27 mouse cellular contexts compared by ENCODE assay signal in the genomic region with DNA sequence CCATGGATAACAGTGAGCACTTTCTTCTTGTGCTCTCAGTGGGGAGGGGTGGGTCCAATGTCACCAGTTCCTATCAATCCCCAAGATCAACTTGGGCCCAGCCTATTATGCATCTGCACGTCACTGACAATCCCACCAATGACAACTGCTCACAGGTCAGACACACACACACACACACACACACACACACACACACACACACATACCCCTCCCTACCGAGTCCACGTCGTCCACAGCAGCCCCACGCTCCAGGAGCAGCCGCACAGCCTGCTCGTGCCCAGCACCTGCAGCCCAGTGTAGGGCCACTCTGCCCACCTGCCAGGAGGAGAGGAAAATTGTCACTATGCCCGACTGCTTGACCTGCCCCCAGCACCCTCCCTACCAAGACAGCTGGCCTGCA. TPM values are rescaled to one million over a fixed set of nuclear protein-coding genes. Genes with fewer than 3 reads are reported as not detected.
DNase-seq lines count a peak whose midpoint lies in the region; ATAC-seq and TF ChIP-seq lines count a peak whose summit lies in the region.
"Had no signal": no experiment of that assay in that cellular context is flagged by ENCODE, and none has a peak within 500 bp of the region (broad histone marks: within the 10 kb centered on the region; RNA-seq: fewer than 3 reads in every experiment).

No protein-coding gene starts in this region.

- 87% methylated on average over 8 of the region's 8 CpGs for WGBS in midbrain, embryonic 10.5 days
- 67% methylated on average over 8 of the region's 8 CpGs for WGBS in midbrain, embryonic 14.5 days
- WGBS in hindbrain, embryonic 15.5 days, result 54% methylated on average over 8 of the region's 8 CpGs
- 80% methylated on average over 8 of the region's 8 CpGs for WGBS in heart, adult 2 months

- H3K9ac ChIP-seq in midbrain, embryonic 14.5 days (replicated peaks; ENCODE audit: low read length), result no peak overlapping the region
- no peak overlapping the region for H3K9ac ChIP-seq in hindbrain, embryonic 15.5 days
- H3K9ac ChIP-seq in heart, adult 2 months (ENCODE audit: low read depth, low read length), result no peak overlapping the region
- H3K9ac ChIP-seq: embryonic facial prominence, embryonic 13.5 days; liver, postnatal 0 days had no signal

- H3K36me3 ChIP-seq in midbrain, embryonic 10.5 days, result no peaks in the 10 kb centered on the region
- H3K36me3 ChIP-seq in midbrain, embryonic 14.5 days (ENCODE audit: control insufficient read depth, insufficient read depth, low read length), result no peaks in the 10 kb centered on the region
- no peaks in the 10 kb centered on the region for H3K36me3 ChIP-seq in hindbrain, embryonic 15.5 days
- H3K36me3 ChIP-seq in heart, adult 2 months (ENCODE audit: control insufficient read depth, insufficient read depth, low read length), result no peaks in the 10 kb centered on the region
- H3K36me3 ChIP-seq: embryonic facial prominence, embryonic 13.5 days had no signal

- no peak for TF ChIP-seq CTCF in heart, adult 2 months (IDR thresholded peaks at IDR 0.05)

- H3K4me3 ChIP-seq in midbrain, embryonic 10.5 days, result no peak overlapping the region
- no peak overlapping the region for H3K4me3 ChIP-seq in midbrain, embryonic 14.5 days (replicated peaks; ENCODE audit: low read depth, low read length)
- no peak overlapping the region for H3K4me3 ChIP-seq in hindbrain, embryonic 15.5 days
- H3K4me3 ChIP-seq in heart, adult 2 months, result no peak overlapping the region
- H3K4me3 ChIP-seq: embryonic facial prominence, embryonic 13.5 days had no signal

- no peak for TF ChIP-seq EP300 in heart, adult 2 months (IDR thresholded peaks at IDR 0.05; ENCODE audit: insufficient read depth, low read depth, low read length)

- H3K9me3 ChIP-seq in midbrain, embryonic 10.5 days (replicated peaks), result no peaks in the 10 kb centered on the region
- H3K9me3 ChIP-seq in midbrain, embryonic 14.5 days (ENCODE audit: control insufficient read depth, low read length), result no peaks in the 10 kb centered on the region
- no peaks in the 10 kb centered on the region for H3K9me3 ChIP-seq in hindbrain, embryonic 15.5 days
- H3K9me3 ChIP-seq: embryonic facial prominence, embryonic 13.5 days had no signal

- H3K4me2 ChIP-seq in midbrain, embryonic 14.5 days (ENCODE audit: low read length), result no peak overlapping the region
- H3K4me2 ChIP-seq in hindbrain, embryonic 15.5 days, result no peak overlapping the region
- H3K4me2 ChIP-seq: embryonic facial prominence, embryonic 13.5 days; heart, embryonic 11.5 days; liver, embryonic 11.5 days had no signal

- intact Hi-C loops in heart, adult 2 months (cut with DNase I), result no loop called here

- DNase-seq in cerebellum, postnatal 14 days, result peak; percentile 60 to 66
- no peak for DNase-seq in cerebellum, adult 9-10 months
- DNase-seq in midbrain, embryonic 10.5 days (ENCODE audit: low spot score), result peak; percentile 18
- DNase-seq in midbrain, embryonic 14.5 days, result no peak
- DNase-seq in brain, adult 2 months (ENCODE audit: low read depth, low spot score), result peak; percentile 16
- DNase-seq in urinary bladder, adult 18-20 months (ENCODE audit: low spot score in 2 of 2), result no peak
- DNase-seq in heart, adult 2 months, result no peak
- DNase-seq: adrenal gland, postnatal 14 days; gastrocnemius, postnatal 10 days; kidney, adult 9 months; kidney, postnatal 14 days; liver, postnatal 0 days; lung, postnatal 14 days; right cerebral cortex, postnatal 14 days; thymus, adult 2 months had no signal

- H3K4me1 ChIP-seq in midbrain, embryonic 10.5 days, result peaks cover 14% of the 10 kb centered on the region; the same call in 1 of the 2 replicates
- H3K4me1 ChIP-seq in midbrain, embryonic 14.5 days (ENCODE audit: control insufficient read depth, insufficient read depth, low read length), result 0 out of 2 replicates have a peak, but pooled peaks cover 5% of the 10 kb centered on the region
- 0 out of 2 replicates have a peak, but pooled peaks cover 4% of the 10 kb centered on the region for H3K4me1 ChIP-seq in hindbrain, embryonic 15.5 days (replicated peaks)
- no peaks in the 10 kb centered on the region for H3K4me1 ChIP-seq in heart, adult 2 months (ENCODE audit: control insufficient read depth, insufficient read depth, low read length)
- H3K4me1 ChIP-seq: embryonic facial prominence, embryonic 13.5 days had no signal

- TF ChIP-seq POLR2A in heart, adult 2 months (IDR thresholded peaks at IDR 0.05; ENCODE audit: insufficient read depth, low read depth, low read length), result no peak

- ATAC-seq in midbrain, embryonic 14.5 days (ENCODE audit: low FRiP score, low TSS enrichment), result no peak
- peak; percentile 57 for ATAC-seq in hindbrain, embryonic 15.5 days (ENCODE audit: low FRiP score, low read depth)
- ATAC-seq: forebrain, embryonic 16.5 days; intestine, embryonic 16.5 days; liver, postnatal 0 days had no signal

- no peaks in the 10 kb centered on the region for H3K79me2 ChIP-seq in heart, adult 2 months (replicated peaks; ENCODE audit: control insufficient read depth, insufficient read depth, low read length)

- H3K27me3 ChIP-seq in midbrain, embryonic 10.5 days (ENCODE audit: low read depth, poor library complexity, severe bottlenecking), result peaks cover 5% of the 10 kb centered on the region; the same call in 1 of the 2 replicates
- no peaks in the 10 kb centered on the region for H3K27me3 ChIP-seq in midbrain, embryonic 14.5 days (ENCODE audit: control insufficient read depth, insufficient read depth, low read length)
- no peaks in the 10 kb centered on the region for H3K27me3 ChIP-seq in hindbrain, embryonic 15.5 days
- no peaks in the 10 kb centered on the region for H3K27me3 ChIP-seq in heart, adult 2 months (ENCODE audit: control insufficient read depth, insufficient read depth, low read length)
- H3K27me3 ChIP-seq: embryonic facial prominence, embryonic 13.5 days had no signal

- H3K27ac ChIP-seq in midbrain, embryonic 10.5 days (replicated peaks), result peak overlapping the region; percentile 59; the same call in 1 of the 2 replicates
- no peak overlapping the region for H3K27ac ChIP-seq in midbrain, embryonic 14.5 days (replicated peaks; ENCODE audit: low read depth, low read length)
- no peak overlapping the region; the same call in 1 of the 2 replicates for H3K27ac ChIP-seq in hindbrain, embryonic 15.5 days (replicated peaks)
- no peak overlapping the region for H3K27ac ChIP-seq in heart, adult 2 months
- H3K27ac ChIP-seq: embryonic facial prominence, embryonic 13.5 days; stomach, postnatal 0 days had no signal

RNA-seq across cellular contexts. Expression of a gene that starts 5.6 kb away (rescaled TPM):
- polyA plus RNA-seq in midbrain, embryonic 10.5 days (2016; fragmentation: Nextera tagmentation; extraction: Ambion mirVana), result 0.10 TPM in 1 of 2 replicates, not detected in the other
- 0.55 and 1.00 TPM in 2 replicates for polyA plus RNA-seq in midbrain, embryonic 14.5 days (2014; fragmentation: Nextera tagmentation; extraction: Ambion mirVana)
- 1.1 and 1.3 TPM in 2 replicates for polyA plus RNA-seq in hindbrain, embryonic 15.5 days (2015; fragmentation: Nextera tagmentation; extraction: Ambion mirVana)
- total RNA-seq in heart, adult 2 months (2021), result not detected
- not detected in 2 replicates for polyA plus RNA-seq in heart, adult 2 months (2012; rRNA removed)
- total RNA-seq: adrenal gland, postnatal 14 days; gastrocnemius, postnatal 10 days; granulocyte monocyte progenitor cell, adult 5-6 weeks; hematopoietic stem cell, adult 5-6 weeks; megakaryocyte progenitor cell, adult 5-6 weeks had no signal
- polyA plus RNA-seq: embryonic facial prominence, embryonic 13.5 days; heart, embryonic 11.5 days; heart, postnatal 0 days; intestine, embryonic 16.5 days; limb, embryonic 11.5 days; liver, embryonic 11.5 days; liver, postnatal 0 days had no signal

RNA-seq across cellular contexts. Expression of a gene that starts 53.7 kb away (rescaled TPM):
- 93.6 and 101 TPM in 2 replicates for polyA plus RNA-seq in midbrain, embryonic 10.5 days (2016; fragmentation: Nextera tagmentation; extraction: Ambion mirVana)
- 137 and 162 TPM in 2 replicates for polyA plus RNA-seq in midbrain, embryonic 14.5 days (2014; fragmentation: Nextera tagmentation; extraction: Ambion mirVana)
- polyA plus RNA-seq in hindbrain, embryonic 15.5 days (2015; fragmentation: Nextera tagmentation; extraction: Ambion mirVana), result 109 and 117 TPM in 2 replicates
- total RNA-seq in heart, adult 2 months (2021), result 10 to 100 TPM; 11.4 to 12.1 TPM
- 8.8 and 21.1 TPM in 2 replicates for polyA plus RNA-seq in heart, adult 2 months (2012; rRNA removed)

Comparison
In these comparisons a context has a peak if more than half of its experiments do, and no peak if none do; other contexts are left out.
1. DNase-seq: peak in cerebellum, postnatal 14 days (2 of 2), midbrain, embryonic 10.5 days (single experiment) and brain, adult 2 months (single experiment); none in cerebellum, adult 9-10 months (single experiment), midbrain, embryonic 14.5 days (single experiment), urinary bladder, adult 18-20 months (0 of 2) and heart, adult 2 months (0 of 2).